9 mouse cellular contexts compared by ENCODE assay signal in genomic region chr19:6489030-6489429, GRCm38 (mm10). TPM values are rescaled to one million over a fixed set of nuclear protein-coding genes. Genes with fewer than 3 reads are reported as not detected.
A peak's percentile ranks its signal among the peaks of the same experiment; 100 is the strongest.
DNase-seq lines count a peak whose midpoint lies in the region; ATAC-seq and TF ChIP-seq lines count a peak whose summit lies in the region.
"Had no signal": no experiment of that assay in that cellular context is flagged by ENCODE, and none has a peak within 500 bp of the region (broad histone marks: within the 10 kb centered on the region; RNA-seq: fewer than 3 reads in every experiment).

No protein-coding gene starts in this region.

- ATAC-seq in forebrain, postnatal 0 days = peak; percentile 67
- ATAC-seq in hindbrain, embryonic 14.5 days (ENCODE audit: low FRiP score) = peak; percentile 24; the same call in 1 of the 2 replicates

- no peak overlapping the region for H3K4me3 ChIP-seq in forebrain, postnatal 0 days (ENCODE audit: low read depth, low read length)
- no peak overlapping the region for H3K4me3 ChIP-seq in hindbrain, embryonic 14.5 days (replicated peaks; ENCODE audit: low read length)

- H3K4me2 ChIP-seq in forebrain, postnatal 0 days (ENCODE audit: low read depth) = no peak overlapping the region
- H3K4me2 ChIP-seq in hindbrain, embryonic 14.5 days (replicated peaks) = no peak overlapping the region

- H3K9ac ChIP-seq in forebrain, postnatal 0 days = no peak overlapping the region
- no peak overlapping the region for H3K9ac ChIP-seq in hindbrain, embryonic 14.5 days

- H3K36me3 ChIP-seq in forebrain, postnatal 0 days (ENCODE audit: insufficient read depth) = peaks cover 29% of the 10 kb centered on the region
- H3K36me3 ChIP-seq in hindbrain, embryonic 14.5 days (replicated peaks; ENCODE audit: control insufficient read depth, insufficient read depth) = peaks cover 4% of the 10 kb centered on the region; the same call in 1 of the 2 replicates

- no peaks in the 10 kb centered on the region for H3K27me3 ChIP-seq in forebrain, postnatal 0 days (ENCODE audit: insufficient read depth, low read length)
- no peaks in the 10 kb centered on the region for H3K27me3 ChIP-seq in hindbrain, embryonic 14.5 days (ENCODE audit: control insufficient read depth, insufficient read depth, low read length)

- H3K4me1 ChIP-seq in forebrain, postnatal 0 days (ENCODE audit: insufficient read depth) = no peaks in the 10 kb centered on the region
- no peaks in the 10 kb centered on the region for H3K4me1 ChIP-seq in hindbrain, embryonic 14.5 days (replicated peaks; ENCODE audit: control insufficient read depth, insufficient read depth, low read length)

- 1% methylated on average over 4 of the region's 4 CpGs for WGBS in forebrain, postnatal 0 days
- 0% methylated on average over 4 of the region's 4 CpGs for WGBS in hindbrain, embryonic 14.5 days

- no peak overlapping the region for H3K27ac ChIP-seq in forebrain, postnatal 0 days (ENCODE audit: low read depth, low read length)
- H3K27ac ChIP-seq in hindbrain, embryonic 14.5 days = no peak overlapping the region
- H3K27ac ChIP-seq: macrophage had no signal

- DNase-seq in Muller cell, postnatal 12 days (ENCODE audit: inconsistent ontology term) = peak; percentile 77
- peak; percentile 84 for DNase-seq in cerebellum, adult 11-12 months
- DNase-seq in forebrain, postnatal 0 days = peak; percentile 94
- peak; percentile 94 for DNase-seq in hindbrain, embryonic 14.5 days (ENCODE audit: low spot score)
- peak; percentile 87 to 91 for DNase-seq in layer of hippocampus, postnatal 14 days (ENCODE audit: low spot score in 2 of 2)
- DNase-seq in mesoderm, embryonic 11.5 days (ENCODE audit: low read depth, low spot score) = peak; percentile 92
- DNase-seq in right cerebral cortex, postnatal 14 days = peak; percentile 93
- DNase-seq in urinary bladder, postnatal 25 days (ENCODE audit: low spot score) = peak; percentile 85

- no peaks in the 10 kb centered on the region for H3K9me3 ChIP-seq in forebrain, postnatal 0 days (ENCODE audit: low read length)
- no peaks in the 10 kb centered on the region for H3K9me3 ChIP-seq in hindbrain, embryonic 14.5 days (ENCODE audit: control insufficient read depth, low read length)

- TF ChIP-seq CTCF in forebrain, postnatal 0 days (IDR thresholded peaks at IDR 0.05; ENCODE audit: low read depth) = peak; percentile 99

RNA-seq across cellular contexts. Expression of gene Slc22a12, which starts 53.8 kb away (rescaled TPM):
- total RNA-seq in forebrain, postnatal 0 days (2014; rRNA removed) = not detected in 2 replicates
- polyA plus RNA-seq in forebrain, postnatal 0 days (2015; fragmentation: Nextera tagmentation; extraction: Ambion mirVana) = 0.15 and 0.40 TPM in 2 replicates
- not detected in 2 replicates for polyA plus RNA-seq in hindbrain, embryonic 14.5 days (2014; fragmentation: Nextera tagmentation; extraction: Ambion mirVana)
- 1 to 10 TPM; 1.5 to 2.4 TPM for total RNA-seq in layer of hippocampus, postnatal 14 days (2021)
- polyA plus RNA-seq: macrophage had no signal
